11 mouse cellular contexts compared by ENCODE assay signal in genomic region chr5:110628156-110628555, GRCm38 (mm10). TPM values are rescaled to one million over a fixed set of nuclear protein-coding genes. Genes with fewer than 3 reads are reported as not detected.
DNase-seq lines count a peak whose midpoint lies in the region; ATAC-seq lines count a peak whose summit lies in the region.
"Had no signal": no experiment of that assay in that cellular context is flagged by ENCODE, and none has a peak within 500 bp of the region (broad histone marks: within the 10 kb centered on the region; RNA-seq: fewer than 3 reads in every experiment).

No protein-coding gene starts in this region.

- H3K9ac ChIP-seq in kidney, embryonic 14.5 days (ENCODE audit: low read depth, low read length) = no peak overlapping the region
- H3K9ac ChIP-seq in embryonic facial prominence, embryonic 13.5 days = no peak overlapping the region
- H3K9ac ChIP-seq in midbrain, embryonic 13.5 days (replicated peaks) = no peak overlapping the region; the same call in 1 of the 2 replicates
- H3K9ac ChIP-seq: liver, embryonic 14.5 days had no signal

- no peaks in the 10 kb centered on the region for H3K27me3 ChIP-seq in kidney, embryonic 14.5 days (ENCODE audit: control insufficient read depth, insufficient read depth, low read length)
- H3K27me3 ChIP-seq in embryonic facial prominence, embryonic 13.5 days = peaks cover 5% of the 10 kb centered on the region; the same call in 1 of the 2 replicates
- no peaks in the 10 kb centered on the region for H3K27me3 ChIP-seq in midbrain, embryonic 13.5 days

- no peak overlapping the region for H3K27ac ChIP-seq in kidney, embryonic 14.5 days (ENCODE audit: low read depth, low read length)
- no peak overlapping the region for H3K27ac ChIP-seq in embryonic facial prominence, embryonic 13.5 days
- H3K27ac ChIP-seq in midbrain, embryonic 13.5 days = no peak overlapping the region
- H3K27ac ChIP-seq: liver, embryonic 14.5 days had no signal

- WGBS in kidney, embryonic 14.5 days = 19% methylated on average over 19 of the region's 19 CpGs
- 19% methylated on average over 19 of the region's 19 CpGs for WGBS in embryonic facial prominence, embryonic 13.5 days
- WGBS in midbrain, embryonic 13.5 days = 24% methylated on average over 19 of the region's 19 CpGs

- peak overlapping the region; percentile 18 for H3K4me2 ChIP-seq in kidney, embryonic 14.5 days (replicated peaks; ENCODE audit: low read depth, low read length)
- H3K4me2 ChIP-seq in embryonic facial prominence, embryonic 13.5 days = peak overlapping the region; percentile 38
- H3K4me2 ChIP-seq in midbrain, embryonic 13.5 days (replicated peaks) = 0 out of 2 replicates have a peak overlapping the region, but pooled peaks have one; percentile 7

- H3K4me1 ChIP-seq in kidney, embryonic 14.5 days (ENCODE audit: control insufficient read depth, insufficient read depth, low read length) = no peaks in the 10 kb centered on the region
- H3K4me1 ChIP-seq in embryonic facial prominence, embryonic 13.5 days = peaks cover 6% of the 10 kb centered on the region; the same call in 1 of the 2 replicates
- 0 out of 2 replicates have a peak, but pooled peaks cover 6% of the 10 kb centered on the region for H3K4me1 ChIP-seq in midbrain, embryonic 13.5 days (replicated peaks)

- H3K36me3 ChIP-seq in kidney, embryonic 14.5 days (ENCODE audit: control insufficient read depth, insufficient read depth, low read length) = no peaks in the 10 kb centered on the region
- no peaks in the 10 kb centered on the region for H3K36me3 ChIP-seq in embryonic facial prominence, embryonic 13.5 days
- no peaks in the 10 kb centered on the region for H3K36me3 ChIP-seq in midbrain, embryonic 13.5 days

- H3K9me3 ChIP-seq in kidney, embryonic 14.5 days (ENCODE audit: control insufficient read depth, low read length) = no peaks in the 10 kb centered on the region
- no peaks in the 10 kb centered on the region for H3K9me3 ChIP-seq in embryonic facial prominence, embryonic 13.5 days
- H3K9me3 ChIP-seq in midbrain, embryonic 13.5 days = no peaks in the 10 kb centered on the region

- ATAC-seq in kidney, embryonic 14.5 days (ENCODE audit: low FRiP score, low TSS enrichment) = no peak
- ATAC-seq in embryonic facial prominence, embryonic 13.5 days (ENCODE audit: insufficient number of reproducible peaks, insufficient read depth, low FRiP score, low TSS enrichment, low read depth) = no peak
- ATAC-seq in midbrain, embryonic 13.5 days = peak; percentile 17; the same call in 1 of the 2 replicates

- no peak overlapping the region for H3K4me3 ChIP-seq in kidney, embryonic 14.5 days (ENCODE audit: low read length)
- H3K4me3 ChIP-seq in embryonic facial prominence, embryonic 13.5 days = no peak overlapping the region; the same call in 1 of the 2 replicates
- no peak overlapping the region for H3K4me3 ChIP-seq in midbrain, embryonic 13.5 days (replicated peaks)

- DNase-seq in adrenal gland, postnatal 10 days = peak; percentile 19
- no peak for DNase-seq in adrenal gland, adult 2 months
- DNase-seq in kidney, adult 18-20 months = no peak
- DNase-seq in Muller cell, postnatal 12 days (ENCODE audit: inconsistent ontology term) = no peak
- DNase-seq in right cerebral cortex, postnatal 14 days = no peak
- DNase-seq: adrenal gland, postnatal 25 days; thymus, postnatal 4 days had no signal

RNA-seq across cellular contexts. Expression of gene Noc4l, which starts 25.1 kb away (rescaled TPM):
- 10 to 100 TPM; 18.2 to 19.1 TPM for total RNA-seq in adrenal gland, postnatal 10 days (2021)
- 10 to 100 TPM; 19.3 to 19.7 TPM for total RNA-seq in adrenal gland, adult 2 months (2021)
- polyA plus RNA-seq in adrenal gland, adult 2 months (2012; rRNA removed) = 54.4 and 68.1 TPM in 2 replicates
- polyA plus RNA-seq in kidney, embryonic 14.5 days (2014; fragmentation: Nextera tagmentation; extraction: Ambion mirVana) = 47.4 and 61.4 TPM in 2 replicates
- polyA plus RNA-seq in embryonic facial prominence, embryonic 13.5 days (2015; fragmentation: Nextera tagmentation; extraction: Ambion mirVana) = 44.9 and 58.3 TPM in 2 replicates
- polyA plus RNA-seq in midbrain, embryonic 13.5 days (2015; fragmentation: Nextera tagmentation; extraction: Ambion mirVana) = 42.6 and 43.2 TPM in 2 replicates

RNA-seq across cellular contexts. Expression of gene Ddx51, which starts 25.1 kb away (rescaled TPM):
- 10 to 100 TPM; 16.0 to 17.6 TPM for total RNA-seq in adrenal gland, postnatal 10 days (2021)
- total RNA-seq in adrenal gland, adult 2 months (2021) = 10 to 100 TPM; 12.4 to 18.8 TPM
- polyA plus RNA-seq in adrenal gland, adult 2 months (2012; rRNA removed) = 20.0 and 24.6 TPM in 2 replicates
- 23.9 and 31.1 TPM in 2 replicates for polyA plus RNA-seq in kidney, embryonic 14.5 days (2014; fragmentation: Nextera tagmentation; extraction: Ambion mirVana)
- polyA plus RNA-seq in embryonic facial prominence, embryonic 13.5 days (2015; fragmentation: Nextera tagmentation; extraction: Ambion mirVana) = 27.1 and 32.0 TPM in 2 replicates
- 16.4 and 19.8 TPM in 2 replicates for polyA plus RNA-seq in midbrain, embryonic 13.5 days (2015; fragmentation: Nextera tagmentation; extraction: Ambion mirVana)
